Mouse (Mus musculus): Measurements from ENCODE around the gene Fkbp9. TPM values are rescaled to one million over a fixed set of nuclear protein-coding genes. Genes with fewer than 3 reads are reported as not detected.
A peak's percentile ranks its signal among the peaks of the same experiment; 100 is the strongest.

Gene Fkbp9
- polyA plus RNA-seq, 1 experiment = 15.3 TPM

GRCm38 (mm10) chr6:56923726-56924707 is 92.2 kb downstream of the Fkbp9 start, which contains the start of the genes Nt5c3 and Vmn1r4:
Nt5c3 (minus strand) TSS chr6:56923932.
Vmn1r4 (plus strand) TSS chr6:56924015.
- WGBS = 4% methylated on average over 64 of the region's 64 CpGs
- TF ChIP-seq CTCF (IDR thresholded peaks at IDR 0.05; ENCODE audit: control insufficient read depth, insufficient read depth, low read length) (peak; percentile 3; the same call in 1 of the 2 replicates), POLR2A (IDR thresholded peaks at IDR 0.05; ENCODE audit: borderline replicate concordance, control insufficient read depth, low read depth, low read length) (peak; percentile 74; the same call in 1 of the 2 replicates)
- peak within 1 kb of the TSS; percentile 99 for H3K4me3 ChIP-seq (replicated peaks; ENCODE audit: control insufficient read depth, low read depth, low read length)
- peak within 1 kb of the TSS; percentile 93 for H3K27ac ChIP-seq (ENCODE audit: control insufficient read depth, insufficient read depth, low read depth, low read length, poor library complexity)
- H3K4me1 ChIP-seq (ENCODE audit: control insufficient read depth, insufficient read depth, low read length) = peaks cover 3% of the 10 kb centered on the region; the same call in 1 of the 2 replicates

Other genes starting within 250 kb of the Fkbp9 start
- gene Lsm5, start 127.3 kb upstream of the Fkbp9 start, polyA plus RNA-seq (2011; ENCODE audit: insufficient read depth, insufficient read length, low replicate concordance, missing spikeins) = 63.2 and 133 TPM in 2 replicates
- 1.9 and 3.6 TPM in 2 replicates for gene Avl9, start 117.2 kb upstream of the Fkbp9 start, polyA plus RNA-seq (2011; ENCODE audit: insufficient read depth, insufficient read length, low replicate concordance, missing spikeins)
- gene Kbtbd2, start 34.2 kb upstream of the Fkbp9 start, polyA plus RNA-seq (2011; ENCODE audit: insufficient read depth, insufficient read length, low replicate concordance, missing spikeins) = 12.8 and 15.3 TPM in 2 replicates
- 188 and 205 TPM in 2 replicates for gene Nt5c3, start 91.9 kb downstream of the Fkbp9 start, polyA plus RNA-seq (2011; ENCODE audit: insufficient read depth, insufficient read length, low replicate concordance, missing spikeins)
- 0.63 TPM in 1 of 2 replicates, not detected in the other for gene Vmn1r4, start 92.0 kb downstream of the Fkbp9 start, polyA plus RNA-seq (2011; ENCODE audit: insufficient read depth, insufficient read length, low replicate concordance, missing spikeins)
- not detected in 2 replicates for gene Vmn1r5, start 138.2 kb downstream of the Fkbp9 start, polyA plus RNA-seq (2011; ENCODE audit: insufficient read depth, insufficient read length, low replicate concordance, missing spikeins)
- not detected in 2 replicates for gene Vmn1r6, start 165.2 kb downstream of the Fkbp9 start, polyA plus RNA-seq (2011; ENCODE audit: insufficient read depth, insufficient read length, low replicate concordance, missing spikeins)
- not detected in 2 replicates for gene Vmn1r7, start 193.3 kb downstream of the Fkbp9 start, polyA plus RNA-seq (2011; ENCODE audit: insufficient read depth, insufficient read length, low replicate concordance, missing spikeins)
- not detected in 2 replicates for gene Vmn1r8, start 200.2 kb downstream of the Fkbp9 start, polyA plus RNA-seq (2011; ENCODE audit: insufficient read depth, insufficient read length, low replicate concordance, missing spikeins)
- gene Vmn1r9, start 234.7 kb downstream of the Fkbp9 start, polyA plus RNA-seq (2011; ENCODE audit: insufficient read depth, insufficient read length, low replicate concordance, missing spikeins) = not detected in 2 replicates